Mouse (Mus musculus) liver, adult 10 weeks (tissue): ENCODE data around the gene Hist1h4d. TPM values are rescaled to one million over a fixed set of nuclear protein-coding genes. Genes with fewer than 3 reads are reported as not detected.

Source experiments
- polyA plus RNA-seq: library from polyadenylated mRNA; stranded (reverse); fragments of 350-450 nt; fragmentation: Illumina TruSeq; extraction: RNeasy Lipid Tissue Mini Kit (QIAGEN cat#74804); gene quantifications from one replicate; pipeline ENCODE4 v1.2.3, GENCODE M21; 2014; ENCODE audit warnings: low read depth, low replicate concordance

The Hist1h4d gene
- polyA plus RNA-seq, 1 experiment from 2014 or later = not detected

Other genes starting within 250 kb of the Hist1h4d start
- 23.5 TPM for gene Zfp322a, start 212.4 kb upstream of the Hist1h4d start, polyA plus RNA-seq
- gene Abt1, start 157.7 kb upstream of the Hist1h4d start, polyA plus RNA-seq = 1.7 TPM
- not detected for gene Btn1a1, start 115.7 kb upstream of the Hist1h4d start, polyA plus RNA-seq
- not detected for gene Btn2a2, start 92.7 kb upstream of the Hist1h4d start, polyA plus RNA-seq
- gene Hist1h4h, start 50.5 kb upstream of the Hist1h4d start, polyA plus RNA-seq = not detected
- gene Hist1h2af, start 47.7 kb upstream of the Hist1h4d start, polyA plus RNA-seq = not detected
- gene Hist1h3g, start 46.2 kb upstream of the Hist1h4d start, polyA plus RNA-seq = not detected
- 0.37 TPM for gene Hist1h2bh, start 38.2 kb upstream of the Hist1h4d start, polyA plus RNA-seq
- gene Hist1h3f, start 37.5 kb upstream of the Hist1h4d start, polyA plus RNA-seq = not detected
- not detected for gene Hist1h4f, start 29.9 kb upstream of the Hist1h4d start, polyA plus RNA-seq
- 0.19 TPM for gene Hist1h1d, start 28.3 kb upstream of the Hist1h4d start, polyA plus RNA-seq
- not detected for gene Hist1h3e, start 19.2 kb upstream of the Hist1h4d start, polyA plus RNA-seq
- not detected for gene Hist1h2ae, start 10.4 kb upstream of the Hist1h4d start, polyA plus RNA-seq
- not detected for gene Hist1h2bg, start 10.2 kb upstream of the Hist1h4d start, polyA plus RNA-seq
- not detected for gene Hist1h2bf, start 7.4 kb upstream of the Hist1h4d start, polyA plus RNA-seq
- not detected for gene Hist1h2ad, start 7.2 kb upstream of the Hist1h4d start, polyA plus RNA-seq
- not detected for gene Hist1h3d, start 5.8 kb upstream of the Hist1h4d start, polyA plus RNA-seq
- gene Hist1h2be, start 39.5 kb downstream of the Hist1h4d start, polyA plus RNA-seq = 0.95 TPM
- gene Hist1h1e, start 41.0 kb downstream of the Hist1h4d start, polyA plus RNA-seq = 0.45 TPM
- gene Hist1h2ac, start 102.3 kb downstream of the Hist1h4d start, polyA plus RNA-seq = 0.56 TPM
- 195 TPM for gene Hist1h2bc, start 102.6 kb downstream of the Hist1h4d start, polyA plus RNA-seq
- not detected for gene Hist1h1t, start 114.2 kb downstream of the Hist1h4d start, polyA plus RNA-seq
- 0.72 TPM for gene Hist1h4c, start 116.9 kb downstream of the Hist1h4d start, polyA plus RNA-seq
- 40.9 TPM for gene Hfe, start 129.3 kb downstream of the Hist1h4d start, polyA plus RNA-seq
- 9.8 TPM for gene Hist1h1c, start 157.2 kb downstream of the Hist1h4d start, polyA plus RNA-seq
- gene Hist1h3c, start 164.0 kb downstream of the Hist1h4d start, polyA plus RNA-seq = not detected
- not detected for gene Hist1h2bb, start 165.1 kb downstream of the Hist1h4d start, polyA plus RNA-seq
- not detected for gene Hist1h2ab, start 169.5 kb downstream of the Hist1h4d start, polyA plus RNA-seq
- gene Hist1h3b, start 170.7 kb downstream of the Hist1h4d start, polyA plus RNA-seq = not detected
- not detected for gene Hist1h4b, start 175.4 kb downstream of the Hist1h4d start, polyA plus RNA-seq
- gene Hist1h4a, start 179.6 kb downstream of the Hist1h4d start, polyA plus RNA-seq = not detected
- not detected for gene Hist1h3a, start 180.8 kb downstream of the Hist1h4d start, polyA plus RNA-seq
- gene Hist1h1a, start 182.1 kb downstream of the Hist1h4d start, polyA plus RNA-seq = not detected
- not detected for gene Trim38, start 188.3 kb downstream of the Hist1h4d start, polyA plus RNA-seq
- 190 TPM for gene Slc17a2, start 225.4 kb downstream of the Hist1h4d start, polyA plus RNA-seq